Mouse (Mus musculus) layer of hippocampus, adult 2 months (tissue): ENCODE data around the gene Arid1b. TPM values are rescaled to one million over a fixed set of nuclear protein-coding genes. Genes with fewer than 3 reads are reported as not detected.

Experiments
- DNase-seq, 2 experiments: peaks; one replicate each; pipeline ENCODE4 v3.0.0; 2022; ENCODE audit warnings: low spot score in 2 of 2
- H3K27ac ChIP-seq: fragments of 200-600 bp; 2 replicates; pipeline ENCODE4 v1.8.1; 2022
- H3K4me3 ChIP-seq: fragments of 200-600 bp; 2 replicates; pipeline ENCODE4 v1.8.1; 2022; ENCODE audit warnings: mild to moderate bottlenecking
- CTCF ChIP-seq: fragments of 200-600 bp; conservative IDR thresholded peaks from 2 replicates; pipeline ENCODE4 v1.8.1; 2022; ENCODE audit warnings: antibody characterized with exemption, mild to moderate bottlenecking, moderate library complexity
- total RNA-seq, 2 experiments: library from RNA; stranded (reverse); gene quantifications; 2 replicates each; pipeline ENCODE4 v1.2.3; 2021

The Arid1b gene
- total RNA-seq, 2 experiments from 2014 or later, result 114 to 119 TPM

- DNase-seq, result no peak
- Histone ChIP-seq H3K27ac (peak overlapping the region; percentile 81), H3K4me3 (no peak overlapping the region)
- no peak for TF ChIP-seq CTCF
These were observed 63.2 kb downstream of the Arid1b start for GRCm38 (mm10) chr17:5057286-5057685.

GRCm38 (mm10) chr17:5057944-5058720 is 64.0 kb downstream of the Arid1b start:
- H3K4me3 ChIP-seq, result no peak overlapping the region
- no peak for DNase-seq
- no peak for TF ChIP-seq CTCF
- H3K27ac ChIP-seq, result peak overlapping the region; percentile 81

DNA sequence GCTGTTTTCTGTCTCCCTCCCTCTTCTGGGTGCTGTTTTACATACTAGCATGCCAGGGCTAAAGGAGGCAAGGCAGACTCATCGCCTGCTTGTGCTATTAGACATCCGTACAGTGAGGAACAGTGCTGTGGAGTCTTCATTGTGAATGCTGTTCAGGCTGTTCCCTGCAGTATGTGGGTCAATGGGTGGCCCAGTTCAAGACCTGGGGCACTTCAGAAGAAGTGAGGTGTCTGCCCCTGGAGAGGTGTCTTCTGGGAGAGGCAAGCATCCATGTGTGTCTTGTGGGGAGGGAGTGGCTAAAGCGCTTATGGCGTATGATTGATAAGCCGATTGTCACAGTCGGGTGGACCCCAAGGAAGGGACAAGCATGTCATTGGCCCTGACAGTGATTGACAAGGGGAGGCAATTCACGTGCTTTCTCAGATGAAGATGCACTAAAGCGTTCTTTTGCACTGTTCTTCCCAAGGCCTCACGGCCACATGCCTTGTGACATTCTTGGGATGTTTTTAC is 65.0 kb downstream of the Arid1b start:
- Histone ChIP-seq H3K4me3 (no peak overlapping the region), H3K27ac (peak overlapping the region; percentile 81)
- no peak for DNase-seq
- TF ChIP-seq CTCF, result no peak

DNA sequence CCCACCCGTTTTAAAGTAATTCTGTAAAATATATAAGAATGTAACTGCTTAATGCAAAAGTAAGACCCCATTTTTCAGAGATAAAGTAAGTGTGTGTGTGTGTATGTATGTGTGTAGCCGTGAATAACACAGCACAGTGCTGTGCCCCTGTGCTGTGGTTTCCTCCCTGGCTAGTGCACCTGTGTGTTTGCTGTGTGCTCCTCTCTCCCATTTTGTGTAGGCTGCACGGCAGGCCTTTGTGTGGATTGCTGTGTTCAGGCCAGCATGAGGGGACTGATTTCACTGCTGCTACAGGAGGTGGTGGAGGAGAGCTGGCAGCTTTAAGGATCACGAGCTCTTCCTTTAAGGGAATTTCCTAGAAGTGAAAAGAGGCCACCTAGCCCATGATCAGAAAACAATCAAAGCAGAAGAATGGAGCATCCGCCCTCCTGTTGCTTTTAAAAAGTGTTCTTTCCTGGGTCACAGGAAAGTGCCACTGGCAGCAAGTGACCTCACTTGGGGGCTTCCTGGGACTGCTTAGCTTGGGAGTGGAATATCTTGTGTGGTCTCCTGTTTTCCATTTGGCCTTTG is 66.5 kb downstream of the Arid1b start:
- H3K4me3 ChIP-seq, result no peak overlapping the region
- H3K27ac ChIP-seq, result peak overlapping the region; percentile 81
- TF ChIP-seq CTCF, result no peak
- no peak for DNase-seq

DNA sequence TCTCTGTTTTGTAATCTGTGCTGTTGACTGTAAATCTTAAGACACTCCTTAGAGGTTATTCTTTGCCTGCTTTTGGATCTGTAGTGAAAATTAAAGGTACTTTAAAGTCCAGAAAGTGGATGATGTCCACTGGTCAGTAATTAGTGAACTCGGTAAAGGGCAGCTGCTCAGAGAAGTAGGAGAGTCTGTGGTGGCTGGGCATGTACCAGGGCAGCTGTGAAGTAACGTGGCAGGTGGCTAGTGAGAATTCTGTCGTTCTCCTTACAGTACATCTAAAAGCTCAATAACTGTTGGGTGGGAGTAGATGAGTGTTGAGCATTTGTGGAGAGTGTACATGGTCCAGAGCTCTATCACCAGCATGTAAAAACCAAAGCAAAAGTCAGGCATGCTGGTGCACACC is 67.1 kb downstream of the Arid1b start:
- no peak for DNase-seq
- TF ChIP-seq CTCF, result no peak
- peak overlapping the region; percentile 81; the same call in 1 of the 2 replicates for H3K27ac ChIP-seq
- no peak overlapping the region for H3K4me3 ChIP-seq

GRCm38 (mm10) chr17:5061593-5061992 is 67.5 kb downstream of the Arid1b start:
- H3K4me3 ChIP-seq, result no peak overlapping the region
- no peak for DNase-seq
- TF ChIP-seq CTCF, result no peak
- peak overlapping the region; percentile 81; the same call in 1 of the 2 replicates for H3K27ac ChIP-seq

GRCm38 (mm10) chr17:5063471-5064176 is 69.5 kb downstream of the Arid1b start:
- Histone ChIP-seq H3K4me3 (no peak overlapping the region), H3K27ac (peak overlapping the region; percentile 79; the same call in 1 of the 2 replicates)
- no peak for TF ChIP-seq CTCF
- DNase-seq, result no peak

GRCm38 (mm10) chr17:5064777-5065176 is 70.6 kb downstream of the Arid1b start:
- no peak for DNase-seq
- peak overlapping the region; percentile 79; the same call in 1 of the 2 replicates for H3K27ac ChIP-seq
- H3K4me3 ChIP-seq, result no peak overlapping the region
- peak; percentile 34 for TF ChIP-seq CTCF

- H3K4me3 ChIP-seq, result no peak overlapping the region
- TF ChIP-seq CTCF, result no peak
- peak; percentile 51 to 53 for DNase-seq
- peak overlapping the region; percentile 79 for H3K27ac ChIP-seq
These were observed 71.1 kb downstream of the Arid1b start for GRCm38 (mm10) chr17:5065270-5065669.

DNA sequence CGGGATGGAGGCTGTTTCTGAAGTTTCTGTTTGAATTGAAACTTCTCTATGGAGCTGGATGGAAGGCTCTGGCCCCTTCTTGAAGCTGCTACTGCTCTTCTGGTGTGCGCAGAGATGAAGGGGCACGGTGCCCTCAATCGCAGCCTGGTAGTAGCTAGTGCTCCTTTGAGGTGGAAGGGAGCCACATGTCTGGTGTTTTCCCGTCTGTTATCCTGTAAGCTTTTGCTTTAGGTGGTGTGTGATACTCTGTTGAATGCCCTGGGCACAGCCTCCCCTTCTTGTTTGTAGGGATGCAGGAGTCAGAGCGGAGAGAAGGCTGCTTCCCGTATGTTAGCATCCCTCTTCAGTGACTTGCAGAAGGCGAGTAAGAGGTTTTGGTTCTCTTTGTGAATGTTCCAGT is 72.7 kb downstream of the Arid1b start:
- H3K4me3 ChIP-seq, result no peak overlapping the region
- H3K27ac ChIP-seq, result peak overlapping the region; percentile 79
- no peak for TF ChIP-seq CTCF
- no peak for DNase-seq

GRCm38 (mm10) chr17:5067264-5067663 is 73.1 kb downstream of the Arid1b start:
- TF ChIP-seq CTCF, result peak; percentile 37
- DNase-seq, result peak in 1 of 2 experiments; percentile 39
- peak overlapping the region; percentile 79 for H3K27ac ChIP-seq
- H3K4me3 ChIP-seq, result no peak overlapping the region

- no peak for DNase-seq
- TF ChIP-seq CTCF, result no peak
- no peak overlapping the region for H3K27ac ChIP-seq
These were observed 76.3 kb downstream of the Arid1b start for GRCm38 (mm10) chr17:5070399-5070798.

DNA sequence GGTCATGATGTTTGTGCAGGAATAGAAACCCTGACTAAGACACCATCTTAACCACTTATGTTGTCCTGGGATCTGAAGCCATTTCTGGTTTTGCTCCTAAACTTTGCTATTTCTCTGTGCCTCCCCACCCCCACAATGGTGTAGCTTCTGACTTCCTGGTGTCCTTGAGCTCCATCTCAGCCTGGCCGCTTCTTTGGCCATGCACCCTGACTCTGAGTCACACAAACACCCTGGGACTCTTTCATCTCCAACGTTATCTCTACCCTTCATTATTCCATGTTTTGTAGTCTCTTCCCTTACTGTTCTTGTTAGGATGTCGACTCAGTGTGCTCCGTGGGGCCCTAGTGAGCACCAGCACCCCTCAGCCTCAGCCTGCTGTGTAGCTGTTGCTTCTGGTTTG is 78.4 kb downstream of the Arid1b start:
- Histone ChIP-seq H3K4me3 (no peak overlapping the region), H3K27ac (no peak overlapping the region)
- no peak for DNase-seq
- no peak for TF ChIP-seq CTCF

More at GRCm38 (mm10) chr17:5070399-5070798, 76.3 kb downstream of the Arid1b start:
- H3K4me3 ChIP-seq, result no peak overlapping the region
